ENCODE assay signal across 15 mouse cellular contexts in the genomic region with DNA sequence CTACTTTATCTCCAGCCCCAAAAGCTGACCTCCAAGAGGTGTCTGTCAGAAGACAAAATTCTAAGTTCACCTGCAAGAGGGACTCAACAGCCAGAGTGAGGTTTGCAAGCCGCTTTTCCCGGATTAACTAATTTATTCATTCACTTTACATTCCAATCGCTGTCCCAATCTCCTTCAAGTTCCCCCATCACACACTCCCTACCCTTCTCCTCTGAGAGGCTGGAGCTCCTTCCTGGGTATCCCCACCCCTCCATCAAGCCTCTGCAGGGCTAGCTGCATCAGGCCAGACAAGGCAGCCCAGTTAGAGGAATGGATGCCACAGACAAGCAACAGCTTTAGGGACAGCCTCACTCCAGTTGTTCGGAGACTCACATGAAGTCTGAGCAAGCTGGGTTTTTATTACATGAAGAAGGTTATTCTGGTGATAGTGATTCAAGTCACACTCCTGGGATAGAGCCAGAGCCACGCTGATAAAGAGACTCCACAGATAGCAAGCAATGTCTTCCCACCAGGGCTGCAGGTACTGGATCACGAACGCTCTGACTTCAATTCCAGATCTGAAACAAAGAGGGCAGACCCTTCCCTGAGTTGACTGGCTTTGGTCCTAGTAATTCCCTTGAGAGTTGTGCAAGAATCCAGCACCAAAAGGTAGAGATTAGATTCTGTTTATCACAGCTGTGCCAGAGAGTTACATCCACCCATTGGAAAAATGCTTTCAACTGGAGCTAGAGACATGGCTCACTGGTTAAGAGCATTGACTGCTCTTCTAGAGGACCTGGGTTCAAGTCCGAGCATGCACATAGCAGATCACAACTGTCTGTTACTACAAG.
"Had no signal": no experiment of that assay in that cellular context is flagged by ENCODE, and none has a peak within 500 bp of the region (broad histone marks: within the 10 kb centered on the region; RNA-seq: fewer than 3 reads in every experiment).

No protein-coding gene starts in this region.

- DNase-seq: kidney, adult 18-20 months; kidney, postnatal 10 days; kidney, postnatal 4 days; lung, adult 2 months; lung, postnatal 36 days; right cerebral cortex, adult 18-20 months; right cerebral cortex, postnatal 25 days had no signal

- H3K4me3 ChIP-seq: left cerebral cortex, adult 2 months; limb, embryonic 10.5 days; midbrain, embryonic 13.5 days; myocyte; neural tube, embryonic 15.5 days had no signal

- ATAC-seq: lung, postnatal 0 days; midbrain, embryonic 13.5 days had no signal

- H3K27ac ChIP-seq: left cerebral cortex, adult 2 months; limb, embryonic 10.5 days; liver, embryonic 14.5 days; midbrain, embryonic 13.5 days; neural tube, embryonic 15.5 days; stomach, postnatal 0 days had no signal

- H3K9ac ChIP-seq: liver, embryonic 14.5 days; midbrain, embryonic 13.5 days; neural tube, embryonic 15.5 days had no signal

- H3K9me3 ChIP-seq: limb, embryonic 10.5 days; midbrain, embryonic 13.5 days; neural tube, embryonic 15.5 days had no signal

- H3K36me3 ChIP-seq: limb, embryonic 10.5 days; midbrain, embryonic 13.5 days; neural tube, embryonic 15.5 days had no signal

- H3K4me2 ChIP-seq: midbrain, embryonic 13.5 days; neural tube, embryonic 15.5 days had no signal

- H3K27me3 ChIP-seq: midbrain, embryonic 13.5 days; neural tube, embryonic 15.5 days had no signal
